In genomic region chr5:118355691-118356337, GRCm38 (mm10) we compare ENCODE assay signal across 8 mouse cellular contexts.
DNase-seq lines count a peak whose midpoint lies in the region; ATAC-seq and TF ChIP-seq lines count a peak whose summit lies in the region.

No protein-coding gene starts in this region.

- no peak overlapping the region for H3K9ac ChIP-seq in stomach, embryonic 14.5 days (replicated peaks; ENCODE audit: low read depth, low read length)
- H3K9ac ChIP-seq in stomach, postnatal 0 days (ENCODE audit: low read length), result no peak overlapping the region
- no peak overlapping the region for H3K9ac ChIP-seq in stomach, embryonic 15.5 days

- no peak overlapping the region for H3K4me3 ChIP-seq in stomach, embryonic 14.5 days (ENCODE audit: low read depth, low read length)
- no peak overlapping the region for H3K4me3 ChIP-seq in stomach, postnatal 0 days (ENCODE audit: low read depth, low read length)
- H3K4me3 ChIP-seq in forebrain, embryonic 10.5 days, result no peak overlapping the region
- H3K4me3 ChIP-seq in stomach, embryonic 15.5 days (replicated peaks), result no peak overlapping the region

- no peaks in the 10 kb centered on the region for H3K36me3 ChIP-seq in stomach, embryonic 14.5 days (ENCODE audit: control insufficient read depth, insufficient read depth, low read length)
- no peaks in the 10 kb centered on the region for H3K36me3 ChIP-seq in stomach, postnatal 0 days (ENCODE audit: control insufficient read depth, insufficient read depth, low read length)
- no peaks in the 10 kb centered on the region for H3K36me3 ChIP-seq in forebrain, embryonic 10.5 days (replicated peaks)
- no peaks in the 10 kb centered on the region for H3K36me3 ChIP-seq in stomach, embryonic 15.5 days

- no peak for ATAC-seq in stomach, embryonic 14.5 days (ENCODE audit: insufficient number of reproducible peaks, insufficient read depth, low FRiP score, low read depth)
- ATAC-seq in stomach, postnatal 0 days (ENCODE audit: low FRiP score, low TSS enrichment), result no peak
- no peak for ATAC-seq in stomach, embryonic 15.5 days (ENCODE audit: insufficient read depth, low FRiP score, low read depth)
- no peak for ATAC-seq in activated CD4-positive, CD25-positive, alpha-beta regulatory T cell, adult 4 months

- DNase-seq in stomach, postnatal 0 days (ENCODE audit: low spot score), result no peak
- DNase-seq in forebrain, embryonic 10.5 days (ENCODE audit: extremely low spot score, low spot score), result no peak
- DNase-seq in kidney, postnatal 25 days, result peak; percentile 45 to 59
- no peak for DNase-seq in cerebellum, adult 18-20 months
- no peak for DNase-seq in right cerebral cortex, postnatal 36 days (ENCODE audit: low spot score in 2 of 2)

- TF ChIP-seq CTCF in stomach, postnatal 0 days (IDR thresholded peaks at IDR 0.05; ENCODE audit: low read depth), result no peak

- peak overlapping the region; percentile 71; the same call in 1 of the 2 replicates for H3K27ac ChIP-seq in stomach, embryonic 14.5 days (ENCODE audit: low read length)
- H3K27ac ChIP-seq in stomach, postnatal 0 days (replicated peaks), result no peak overlapping the region
- H3K27ac ChIP-seq in forebrain, embryonic 10.5 days, result peak overlapping the region; percentile 73
- H3K27ac ChIP-seq in stomach, embryonic 15.5 days, result peak overlapping the region; percentile 38; the same call in 1 of the 2 replicates

- whole genome bisulfite sequencing in stomach, embryonic 14.5 days, result 56% methylated on average over 11 of the region's 11 CpGs
- 50% methylated on average over 11 of the region's 11 CpGs for WGBS in stomach, postnatal 0 days
- 67% methylated on average over 11 of the region's 11 CpGs for WGBS in forebrain, embryonic 10.5 days
- 56% methylated on average over 11 of the region's 11 CpGs for WGBS in stomach, embryonic 15.5 days

- no peaks in the 10 kb centered on the region for H3K27me3 ChIP-seq in stomach, embryonic 14.5 days (ENCODE audit: control insufficient read depth, insufficient read depth, low read length)
- H3K27me3 ChIP-seq in stomach, postnatal 0 days (ENCODE audit: control insufficient read depth, insufficient read depth, low read length), result no peaks in the 10 kb centered on the region
- H3K27me3 ChIP-seq in forebrain, embryonic 10.5 days (ENCODE audit: poor library complexity, severe bottlenecking), result peaks cover 5% of the 10 kb centered on the region
- no peaks in the 10 kb centered on the region for H3K27me3 ChIP-seq in stomach, embryonic 15.5 days (replicated peaks)

- H3K9me3 ChIP-seq in stomach, embryonic 14.5 days (ENCODE audit: control insufficient read depth, low read depth, low read length), result no peaks in the 10 kb centered on the region
- no peaks in the 10 kb centered on the region for H3K9me3 ChIP-seq in stomach, postnatal 0 days (ENCODE audit: control insufficient read depth, low read length)
- peaks cover 6% of the 10 kb centered on the region for H3K9me3 ChIP-seq in forebrain, embryonic 10.5 days
- H3K9me3 ChIP-seq in stomach, embryonic 15.5 days, result no peaks in the 10 kb centered on the region

- H3K4me2 ChIP-seq in stomach, embryonic 14.5 days (replicated peaks; ENCODE audit: low read depth, low read length), result no peak overlapping the region
- no peak overlapping the region for H3K4me2 ChIP-seq in stomach, postnatal 0 days (replicated peaks; ENCODE audit: low read depth)
- no peak overlapping the region for H3K4me2 ChIP-seq in stomach, embryonic 15.5 days

- no peak for TF ChIP-seq EP300 in stomach, postnatal 0 days (optimal IDR thresholded peaks at IDR 0.05)

- peaks cover 12% of the 10 kb centered on the region; the same call in 1 of the 2 replicates for H3K4me1 ChIP-seq in stomach, embryonic 14.5 days (ENCODE audit: control insufficient read depth, insufficient read depth, low read length)
- 0 out of 2 replicates have a peak, but pooled peaks cover 3% of the 10 kb centered on the region for H3K4me1 ChIP-seq in stomach, postnatal 0 days (replicated peaks; ENCODE audit: control insufficient read depth, insufficient read depth)
- H3K4me1 ChIP-seq in forebrain, embryonic 10.5 days, result peaks cover 46% of the 10 kb centered on the region
- peaks cover 19% of the 10 kb centered on the region; the same call in 1 of the 2 replicates for H3K4me1 ChIP-seq in stomach, embryonic 15.5 days

Comparison
In these comparisons a context has a peak if more than half of its experiments do, and no peak if none do; other contexts are left out.
1. DNase-seq: peak in kidney, postnatal 25 days (2 of 2); none in stomach, postnatal 0 days (single experiment), forebrain, embryonic 10.5 days (single experiment), cerebellum, adult 18-20 months (0 of 2) and right cerebral cortex, postnatal 36 days (0 of 2).